15 mouse cellular contexts compared by ENCODE assay signal in genomic region chr2:21046503-21047116, GRCm38 (mm10).
DNase-seq lines count a peak whose midpoint lies in the region; ATAC-seq lines count a peak whose summit lies in the region.
"Had no signal": no experiment of that assay in that cellular context is flagged by ENCODE, and none has a peak within 500 bp of the region (broad histone marks: within the 10 kb centered on the region; RNA-seq: fewer than 3 reads in every experiment).

No protein-coding gene starts in this region.

- intact Hi-C loops in heart, postnatal 36 days (cut with DNase I) = no loop called here

- WGBS in neural tube, embryonic 12.5 days = 27% methylated on average over 9 of the region's 9 CpGs

- no peak overlapping the region; the same call in 1 of the 2 replicates for H3K27ac ChIP-seq in neural tube, embryonic 12.5 days
- H3K27ac ChIP-seq: kidney, embryonic 15.5 days; limb, embryonic 12.5 days; liver, embryonic 15.5 days had no signal

- H3K4me2 ChIP-seq in neural tube, embryonic 12.5 days (replicated peaks) = no peak overlapping the region
- H3K4me2 ChIP-seq: kidney, embryonic 15.5 days; limb, embryonic 12.5 days; liver, embryonic 15.5 days had no signal

- H3K9ac ChIP-seq in neural tube, embryonic 12.5 days = no peak overlapping the region
- H3K9ac ChIP-seq: kidney, embryonic 15.5 days; limb, embryonic 12.5 days; liver, embryonic 15.5 days had no signal

- H3K9me3 ChIP-seq in neural tube, embryonic 12.5 days = no peaks in the 10 kb centered on the region
- H3K9me3 ChIP-seq: kidney, embryonic 15.5 days; limb, embryonic 12.5 days; liver, embryonic 15.5 days; megakaryocyte, embryonic 14.5 days had no signal

- no peaks in the 10 kb centered on the region for H3K27me3 ChIP-seq in neural tube, embryonic 12.5 days (replicated peaks)
- H3K27me3 ChIP-seq: kidney, embryonic 15.5 days; liver, embryonic 15.5 days had no signal

- H3K36me3 ChIP-seq in neural tube, embryonic 12.5 days = no peaks in the 10 kb centered on the region
- H3K36me3 ChIP-seq: kidney, embryonic 15.5 days; limb, embryonic 12.5 days; liver, embryonic 15.5 days had no signal

- peak; percentile 15 for DNase-seq in cerebellum, adult 9-10 months
- DNase-seq in cerebellum, adult 11 months = no peak
- peak; percentile 74 for DNase-seq in heart, adult 11 months
- DNase-seq in heart, postnatal 36 days = no peak
- no peak for DNase-seq in neural tube, embryonic 10.5 days (ENCODE audit: extremely low spot score, low spot score)
- no peak for DNase-seq in testis, postnatal 14 days (ENCODE audit: low spot score)
- no peak for DNase-seq in testis, postnatal 10 days (ENCODE audit: low spot score)
- DNase-seq: adrenal gland, postnatal 36 days; lung, postnatal 10 days; thymus, postnatal 14 days had no signal

- no peak overlapping the region for H3K4me3 ChIP-seq in neural tube, embryonic 12.5 days
- H3K4me3 ChIP-seq: kidney, embryonic 15.5 days; limb, embryonic 12.5 days; liver, embryonic 15.5 days; megakaryocyte, embryonic 14.5 days had no signal

- ATAC-seq in neural tube, embryonic 12.5 days (ENCODE audit: low FRiP score, low read depth) = 0 out of 2 replicates have a peak, but pooled peaks have one; percentile 6

- H3K4me1 ChIP-seq in neural tube, embryonic 12.5 days = peaks cover 21% of the 10 kb centered on the region; the same call in 1 of the 2 replicates
- H3K4me1 ChIP-seq: kidney, embryonic 15.5 days; limb, embryonic 12.5 days; liver, embryonic 15.5 days had no signal

Comparison
In these comparisons a context has a peak if more than half of its experiments do, and no peak if none do; other contexts are left out.
1. DNase-seq: peak in cerebellum, adult 9-10 months (single experiment) and heart, adult 11 months (single experiment); none in cerebellum, adult 11 months (single experiment), heart, postnatal 36 days (0 of 2), neural tube, embryonic 10.5 days (single experiment), testis, postnatal 14 days (single experiment) and testis, postnatal 10 days (single experiment).